Mouse (Mus musculus) limb, embryonic 14.5 days (tissue): Measurements from ENCODE around the gene Trim24. TPM values are rescaled to one million over a fixed set of nuclear protein-coding genes. Genes with fewer than 3 reads are reported as not detected.

Source experiments
- ATAC-seq: fragments of 200-750 bp; cut with Nextera tagmentation; 2 replicates; pipeline ENCODE4 v1.8.0; 2017; ENCODE audit warnings: low read depth, moderate number of reproducible peaks, moderate TSS enrichment; ENCODE audit not compliant: low FRiP score
- DNase-seq: peaks from one replicate; pipeline ENCODE4 v3.0.0-alpha.2; 2015; ENCODE audit warnings: low spot score
- H3K27ac ChIP-seq: fragments of 300-500 bp; sonication (generic); replicated peaks from 2 replicates; pipeline ENCODE4 v1.5.1; 2014; ENCODE audit warnings: low read depth, mild to moderate bottlenecking, low read length, moderate library complexity, mixed read lengths
- H3K27me3 ChIP-seq: fragments of 300-500 bp; sonication (generic); 2 replicates; pipeline ENCODE4 v1.6.1; 2014; ENCODE audit warnings: low read length, mixed read lengths; ENCODE audit not compliant: control insufficient read depth, insufficient read depth
- H3K36me3 ChIP-seq: fragments of 300-500 bp; sonication (generic); 2 replicates; pipeline ENCODE4 v1.6.1; 2014; ENCODE audit warnings: mild to moderate bottlenecking, low read length, moderate library complexity, mixed read lengths; ENCODE audit not compliant: control insufficient read depth, insufficient read depth
- H3K4me1 ChIP-seq: fragments of 300-500 bp; sonication (generic); 2 replicates; pipeline ENCODE4 v1.6.1; 2014; ENCODE audit warnings: antibody characterized with exemption, low read length, mixed read lengths; ENCODE audit not compliant: control insufficient read depth, insufficient read depth
- H3K4me2 ChIP-seq: fragments of 300-500 bp; sonication (generic); replicated peaks from 2 replicates; pipeline ENCODE4 v1.6.1; 2014; ENCODE audit warnings: low read depth, mild to moderate bottlenecking, low read length, moderate library complexity; ENCODE audit not compliant: severe bottlenecking
- H3K4me3 ChIP-seq: fragments of 300-500 bp; sonication (generic); replicated peaks from 2 replicates; pipeline ENCODE4 v1.5.1; 2014; ENCODE audit warnings: low read length
- H3K9ac ChIP-seq: fragments of 300-500 bp; sonication (generic); 2 replicates; pipeline ENCODE4 v1.6.1; 2014; ENCODE audit warnings: mild to moderate bottlenecking, low read depth, low read length, moderate library complexity; ENCODE audit not compliant: severe bottlenecking
- H3K9me3 ChIP-seq: fragments of 300-500 bp; sonication (generic); 2 replicates; pipeline ENCODE4 v1.6.1; 2016; ENCODE audit warnings: low read length; ENCODE audit not compliant: control insufficient read depth
- POLR2A ChIP-seq: fragments of 200-500 bp; IDR thresholded peaks from 2 replicates; pipeline ENCODE4 v1.8.0; 2012; ENCODE audit warnings: inconsistent platforms, mild to moderate bottlenecking, moderate library complexity, borderline replicate concordance; ENCODE audit not compliant: insufficient read depth, insufficient read length; ENCODE audit errors: extremely low read depth
- WGBS: fragments of 180-500 bp; shearing (Covaris S2); extraction: QIAGEN DNeasy Blood & Tissue Kit; methylation state at CpG from one replicate; pipeline ENCODE4 v1.1.7; 2014; 5-methylcytosine and 5-hydroxymethylcytosine counted together
- polyA plus RNA-seq, 2 experiments: library from polyadenylated mRNA; depleted of rRNA in 1 of 2; stranded (reverse) in 1 of 2; unstranded in 1 of 2; fragments of >200 nt; fragmentation: Nextera tagmentation in 1 of 2; extraction: Ambion mirVana in 1 of 2; gene quantifications; 2 replicates each; pipeline versions ENCODE4 v1.2.1 to v1.2.3; 2012 to 2014

Gene Trim24
- polyA plus RNA-seq, 2 experiments, result 23.9 to 53.9 TPM

DNA sequence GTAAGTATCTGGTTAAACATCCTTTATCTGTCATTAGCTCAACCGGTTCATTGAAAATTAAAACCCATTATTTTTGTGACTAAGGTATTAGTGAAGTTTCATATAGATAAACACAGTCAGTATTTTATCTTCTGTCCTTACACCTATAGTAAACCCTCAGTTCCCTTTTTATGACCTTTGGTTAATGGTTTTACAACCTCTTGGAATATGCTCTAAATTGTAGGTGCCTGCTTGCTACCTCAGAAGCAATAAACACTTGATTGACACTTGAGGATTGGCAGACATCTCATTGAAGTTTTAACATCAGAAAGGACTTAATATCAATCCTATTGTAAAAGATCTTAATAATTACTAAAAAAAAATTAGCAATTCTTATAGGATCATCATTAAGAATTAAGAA, 54.5 kb downstream of the Trim24 start:
- Histone ChIP-seq H3K4me2 (no peak overlapping the region), H3K9me3 (no peaks in the 10 kb centered on the region), H3K27ac (no peak overlapping the region), H3K4me3 (no peak overlapping the region), H3K27me3 (no peaks in the 10 kb centered on the region), H3K4me1 (no peaks in the 10 kb centered on the region), H3K9ac (no peak overlapping the region), H3K36me3 (peaks cover 26% of the 10 kb centered on the region)
- 60% methylated on average over 1 of the region's 1 CpGs for WGBS
- no peak for TF ChIP-seq POLR2A
- no peak for ATAC-seq
- DNase-seq, result no peak

DNA sequence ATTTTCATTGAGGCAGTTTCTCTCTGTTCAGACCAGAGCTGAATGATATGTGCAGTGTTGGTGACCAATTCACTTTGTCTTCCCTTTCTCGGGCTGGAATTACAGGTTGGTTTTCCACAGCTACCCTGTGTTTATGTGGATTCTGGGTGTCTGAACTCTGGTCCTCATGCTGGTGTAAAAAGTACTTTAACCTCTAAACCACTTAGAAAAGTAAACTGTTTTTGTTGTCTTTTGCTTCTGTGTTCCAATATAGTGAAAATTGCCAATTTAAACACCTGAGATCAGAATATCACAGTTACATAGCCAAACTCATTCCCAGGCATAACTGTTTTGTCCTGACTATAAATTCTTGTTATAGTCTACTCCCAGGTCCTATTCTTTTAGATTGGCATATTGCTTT, 56.1 kb downstream of the Trim24 start:
- H3K27ac ChIP-seq, result no peak overlapping the region
- TF ChIP-seq POLR2A, result no peak
- H3K36me3 ChIP-seq, result peaks cover 31% of the 10 kb centered on the region
- H3K4me1 ChIP-seq, result no peaks in the 10 kb centered on the region
- no peak overlapping the region for H3K4me2 ChIP-seq
- no peak overlapping the region for H3K9ac ChIP-seq
- H3K9me3 ChIP-seq, result no peaks in the 10 kb centered on the region
- WGBS, result 100% methylated on average over 1 of the region's 1 CpGs
- no peak for ATAC-seq
- no peak overlapping the region for H3K4me3 ChIP-seq
- H3K27me3 ChIP-seq, result no peaks in the 10 kb centered on the region
- DNase-seq, result no peak

DNA sequence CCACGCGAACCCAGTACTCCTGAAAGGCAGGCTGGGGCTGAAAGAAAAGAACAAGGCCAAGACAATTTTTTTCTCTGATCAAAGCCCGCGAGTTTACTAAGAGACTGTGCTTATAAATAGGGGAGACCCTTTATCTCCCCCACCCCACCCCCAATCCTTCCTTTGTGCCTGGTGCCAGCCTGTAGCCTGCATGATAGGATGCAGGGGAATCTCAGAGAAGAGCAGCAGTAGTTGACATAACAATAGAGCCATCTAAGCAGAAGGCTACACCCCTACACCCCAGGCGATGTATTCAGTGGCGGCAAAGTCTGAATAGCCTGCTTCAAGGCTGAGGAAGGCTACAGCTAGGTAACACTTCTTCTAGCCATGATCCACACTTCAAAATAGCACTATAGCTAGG, 65.9 kb downstream of the Trim24 start:
- H3K4me3 ChIP-seq, result no peak overlapping the region
- H3K27ac ChIP-seq, result no peak overlapping the region
- no peak for TF ChIP-seq POLR2A
- no peak overlapping the region for H3K9ac ChIP-seq
- H3K27me3 ChIP-seq, result no peaks in the 10 kb centered on the region
- H3K4me1 ChIP-seq, result no peaks in the 10 kb centered on the region
- peaks cover 22% of the 10 kb centered on the region for H3K36me3 ChIP-seq
- H3K4me2 ChIP-seq, result no peak overlapping the region
- no peaks in the 10 kb centered on the region for H3K9me3 ChIP-seq
- DNase-seq (no peak), ATAC-seq (no peak)
- 63% methylated on average over 6 of the region's 6 CpGs for WGBS

DNA sequence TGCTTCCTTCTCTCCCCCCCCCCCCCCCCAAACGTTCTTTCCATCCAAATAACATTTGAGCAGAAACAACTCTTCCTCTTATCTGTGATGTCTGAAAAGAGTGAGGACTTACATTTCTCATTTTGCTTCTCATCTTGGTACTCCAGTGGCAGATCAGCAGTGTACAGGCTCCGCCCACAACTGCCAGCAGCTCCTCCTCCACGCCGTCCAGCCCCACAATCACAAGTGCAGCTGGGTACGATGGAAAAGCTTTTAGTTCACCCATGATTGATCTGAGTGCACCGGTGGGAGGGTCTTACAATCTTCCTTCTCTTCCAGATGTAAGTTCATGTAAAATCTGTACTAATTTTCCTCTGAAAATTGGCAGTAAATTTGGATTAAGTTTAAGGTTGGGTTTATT, 80.7 kb downstream of the Trim24 start:
- no peak overlapping the region for H3K4me3 ChIP-seq
- H3K27me3 ChIP-seq, result no peaks in the 10 kb centered on the region
- H3K9ac ChIP-seq, result no peak overlapping the region
- peaks cover 60% of the 10 kb centered on the region for H3K36me3 ChIP-seq
- ATAC-seq, result no peak
- H3K4me1 ChIP-seq, result no peaks in the 10 kb centered on the region
- WGBS, result 87% methylated on average over 6 of the region's 6 CpGs
- no peak for TF ChIP-seq POLR2A
- DNase-seq, result no peak
- H3K9me3 ChIP-seq, result no peaks in the 10 kb centered on the region
- H3K4me2 ChIP-seq, result no peak overlapping the region
- H3K27ac ChIP-seq, result no peak overlapping the region

DNA sequence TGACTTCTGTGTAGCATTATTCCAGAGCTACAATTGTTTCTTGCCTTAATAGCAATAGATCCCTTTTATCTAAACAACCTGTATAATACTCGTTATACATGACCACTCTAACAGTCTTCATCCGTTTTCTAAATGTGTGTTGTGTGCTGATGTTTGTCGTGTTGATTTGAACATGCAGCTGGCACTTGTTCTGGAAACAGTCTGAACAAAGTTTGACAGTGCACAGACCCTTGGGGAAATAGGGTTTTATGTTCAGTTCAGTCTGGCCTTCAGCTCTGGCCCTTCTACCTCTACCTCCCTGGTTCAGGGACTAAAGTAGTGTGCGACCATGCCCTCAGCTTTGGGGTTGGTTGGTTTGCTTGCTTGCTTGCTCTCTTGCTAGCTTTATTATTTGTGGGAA, 96.8 kb downstream of the Trim24 start:
- H3K4me2 ChIP-seq, result no peak overlapping the region
- no peak for TF ChIP-seq POLR2A
- no peaks in the 10 kb centered on the region for H3K4me1 ChIP-seq
- peaks cover 63% of the 10 kb centered on the region for H3K36me3 ChIP-seq
- 91% methylated on average over 4 of the region's 4 CpGs for WGBS
- H3K27ac ChIP-seq, result no peak overlapping the region
- H3K9me3 ChIP-seq, result no peaks in the 10 kb centered on the region
- no peak for DNase-seq
- no peak for ATAC-seq
- H3K27me3 ChIP-seq, result no peaks in the 10 kb centered on the region
- H3K9ac ChIP-seq, result no peak overlapping the region
- H3K4me3 ChIP-seq, result no peak overlapping the region

DNA sequence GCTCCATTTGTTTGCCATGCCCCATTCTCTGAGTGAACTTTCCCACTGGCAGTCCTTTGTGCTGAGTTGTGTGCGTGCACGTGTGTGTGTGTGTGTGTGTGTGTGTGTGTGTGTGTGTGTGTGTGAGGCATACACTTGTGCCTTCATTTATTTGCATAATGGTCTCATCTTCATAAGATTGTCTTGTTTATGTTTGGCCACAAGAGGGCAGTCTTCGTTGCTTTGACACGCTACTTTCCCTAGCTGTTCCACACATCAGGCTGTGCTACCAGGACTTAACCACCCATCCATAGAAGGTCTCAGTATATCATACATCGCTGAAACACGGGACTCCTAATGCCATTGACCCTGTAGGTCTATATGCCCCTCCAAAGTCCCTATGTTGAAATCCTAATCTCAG, 136.8 kb downstream of the Trim24 start:
- no peak overlapping the region for H3K4me2 ChIP-seq
- H3K36me3 ChIP-seq, result no peaks in the 10 kb centered on the region
- 14% methylated on average over 6 of the region's 6 CpGs for whole genome bisulfite sequencing
- TF ChIP-seq POLR2A, result no peak
- DNase-seq, result peak; percentile 84
- H3K4me1 ChIP-seq, result no peaks in the 10 kb centered on the region
- H3K9ac ChIP-seq, result no peak overlapping the region
- no peaks in the 10 kb centered on the region for H3K9me3 ChIP-seq
- ATAC-seq, result peak; percentile 62; the same call in 1 of the 2 replicates
- no peaks in the 10 kb centered on the region for H3K27me3 ChIP-seq
- no peak overlapping the region for H3K4me3 ChIP-seq
- H3K27ac ChIP-seq, result no peak overlapping the region
